Mouse (Mus musculus): ENCODE results near the gene Wars. TPM values are rescaled to one million over a fixed set of nuclear protein-coding genes. Genes with fewer than 3 reads are reported as not detected.
"Not testable (repeated sequence)": the region's sequence is repeated elsewhere in the genome, so short reads cannot be mapped to it uniquely, and the experiment has no call there.

Wars gene
- total RNA-seq, 2 experiments from 2014 or later, result 23.4 to 27.2 TPM

DNA sequence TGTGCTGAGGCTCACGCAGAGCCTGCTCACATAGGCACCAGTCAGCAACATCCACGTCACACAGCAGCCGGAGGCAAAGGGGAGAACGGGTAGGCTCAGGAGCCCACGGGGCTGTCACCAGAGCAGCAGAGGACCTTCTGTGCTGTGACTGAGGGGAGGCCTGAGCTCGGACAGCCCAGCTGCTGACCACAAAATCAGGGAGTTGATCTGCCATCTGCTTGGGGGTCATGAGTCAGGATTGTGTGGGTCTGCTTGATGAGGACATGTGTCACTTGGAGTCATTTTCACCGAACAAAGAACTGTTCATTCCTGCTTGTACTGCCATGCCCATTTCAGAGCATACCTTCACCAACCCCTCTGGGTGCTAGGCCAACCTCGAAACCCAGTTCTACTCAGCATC lies 37.8 kb downstream of the Wars start:
- no peak for DNase-seq

DNA sequence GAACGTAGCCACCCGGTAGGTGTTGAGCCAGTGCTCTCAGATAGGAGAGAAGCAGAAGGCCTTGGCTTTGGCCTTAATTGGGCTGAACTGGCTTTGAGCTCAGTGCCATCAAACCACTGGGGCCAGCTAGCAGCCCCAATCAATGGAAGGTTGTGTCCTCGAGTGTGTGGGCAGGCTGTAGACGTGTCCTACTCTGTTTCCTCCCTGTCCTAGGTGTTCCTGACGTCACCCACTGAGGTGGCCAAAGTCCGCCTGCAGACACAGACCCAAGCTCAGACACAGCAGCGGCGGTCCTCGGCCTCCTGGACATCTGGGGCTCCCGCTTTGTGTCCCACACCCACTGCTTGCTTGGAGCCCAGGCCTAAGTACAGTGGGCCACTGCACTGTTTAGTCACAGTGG lies 38.9 kb downstream of the Wars start:
- no peak for DNase-seq

DNA sequence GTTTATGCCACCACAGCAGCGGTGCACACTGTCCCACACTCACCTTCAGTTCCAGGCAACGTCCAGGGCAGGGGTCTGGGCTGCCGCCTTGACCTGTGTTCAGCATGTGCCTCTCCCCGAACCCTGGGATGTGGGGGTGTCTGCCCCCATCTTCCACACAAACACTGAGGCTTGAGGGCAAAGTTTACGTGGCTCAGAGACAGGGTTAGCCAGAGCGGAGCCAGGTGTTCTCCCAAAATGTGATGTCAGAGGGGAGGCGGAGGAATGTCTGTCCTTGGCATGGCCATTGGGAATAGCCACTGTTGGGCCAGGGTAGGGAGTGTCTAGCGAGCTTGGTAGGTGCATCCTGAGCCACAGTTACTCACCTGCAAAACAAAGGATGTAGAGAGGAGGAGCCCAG lies 41.2 kb downstream of the Wars start:
- no peak for DNase-seq

DNA sequence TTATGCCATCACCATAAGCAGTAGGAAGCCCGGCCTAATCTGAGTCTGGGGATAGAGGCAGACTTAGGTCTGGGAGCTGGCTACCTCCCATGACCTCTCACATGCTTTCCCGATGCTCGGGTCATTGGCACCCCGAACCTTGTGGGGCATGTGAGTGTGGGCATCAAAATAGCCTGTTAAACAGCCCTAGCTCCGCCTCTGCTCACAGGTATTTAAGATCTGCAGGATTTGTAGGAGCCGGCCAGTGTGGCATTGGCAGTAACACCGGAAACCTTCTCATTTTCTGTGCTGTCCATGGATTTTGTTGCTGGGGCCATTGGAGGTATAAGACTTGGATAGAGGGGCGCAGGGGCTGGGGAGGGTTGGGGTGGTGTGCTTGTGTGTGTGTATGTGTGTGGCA lies 43.1 kb downstream of the Wars start:
- DNase-seq, result no peak

DNA sequence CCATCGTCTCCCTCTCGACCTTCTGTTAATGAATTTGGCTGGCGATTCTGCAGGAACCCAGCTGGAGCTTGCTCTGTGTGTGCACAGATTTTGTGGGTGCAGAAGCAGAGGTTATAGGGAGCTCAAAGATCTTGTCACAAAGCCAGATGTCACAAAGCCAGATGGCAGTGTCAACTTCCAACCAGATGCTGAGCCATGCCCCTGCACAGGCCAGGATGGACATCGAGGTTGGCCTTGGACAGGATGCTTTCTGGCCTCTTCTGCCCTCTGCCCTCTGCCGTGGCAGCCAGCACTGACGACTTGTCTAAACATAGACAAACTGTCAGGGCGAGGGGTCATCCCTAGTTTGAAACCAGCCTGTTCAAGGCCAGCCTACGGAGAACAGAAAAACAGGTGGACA lies 43.8 kb downstream of the Wars start:
- DNase-seq, result no peak

DNA sequence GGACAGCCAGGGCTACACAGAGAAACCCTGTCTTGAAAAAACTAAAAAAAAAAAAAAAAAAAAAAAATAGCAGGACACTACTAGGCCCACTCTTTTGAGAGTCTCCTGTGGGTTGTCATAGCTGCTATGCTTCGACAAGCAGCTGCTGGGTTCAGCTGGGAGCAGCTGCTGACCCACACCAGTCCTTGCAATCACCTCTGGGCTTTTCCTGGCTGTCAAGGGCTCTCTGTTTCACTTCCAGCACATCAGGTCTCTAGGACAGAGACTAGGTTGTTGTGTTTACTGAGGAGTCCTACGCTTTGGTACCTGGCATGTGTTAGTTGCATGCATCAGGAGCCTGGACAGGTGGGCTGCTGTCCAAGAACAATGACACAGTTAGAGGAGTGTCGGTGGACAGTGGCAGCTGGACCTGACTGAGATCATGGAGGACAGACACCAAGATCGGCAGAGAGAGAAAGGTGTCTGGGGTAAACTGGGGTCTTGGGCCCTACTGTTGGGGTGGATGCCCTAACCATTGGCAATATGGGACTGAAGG lies 44.4 kb downstream of the Wars start:
- DNase-seq, result no peak

DNA sequence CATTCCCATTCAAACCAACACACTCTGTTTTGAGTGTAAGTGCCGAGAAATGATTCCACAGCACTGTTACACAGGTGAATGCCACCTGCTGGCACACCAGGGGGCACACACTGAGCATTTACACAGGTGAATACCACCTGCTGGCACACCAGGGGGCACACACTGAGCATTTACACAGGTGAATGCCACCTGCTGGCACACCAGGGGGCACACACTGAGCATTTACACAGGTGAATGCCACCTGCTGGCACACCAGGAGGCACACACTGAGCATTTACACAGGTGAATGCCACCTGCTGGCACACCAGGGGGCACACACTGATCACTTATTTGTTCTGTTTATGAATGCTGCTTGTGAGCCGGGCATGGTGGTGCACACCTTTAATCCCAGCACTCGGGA lies 45.9 kb downstream of the Wars start:
- DNase-seq, result not testable (repeated sequence)

DNA sequence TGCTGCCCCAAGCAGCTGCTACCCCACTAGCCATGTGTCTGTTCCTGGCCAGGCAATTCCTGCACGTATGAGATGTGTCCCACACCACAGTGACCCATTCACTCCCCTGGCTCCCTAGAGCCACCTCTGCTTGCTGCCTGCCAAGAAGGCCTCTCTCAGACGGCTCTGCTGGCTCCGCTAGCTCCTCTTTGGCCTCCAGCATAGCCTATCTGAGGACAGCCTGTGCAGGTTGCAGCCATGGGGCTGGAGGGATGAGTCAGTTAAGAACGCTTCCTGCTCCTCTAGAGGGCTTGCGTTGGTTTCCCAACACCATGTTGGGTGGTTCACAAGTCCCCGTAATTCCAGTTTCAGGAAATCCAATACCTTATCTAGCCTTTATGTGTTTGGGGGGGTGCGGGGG lies 51.3 kb downstream of the Wars start:
- peak; percentile 46 for DNase-seq

DNA sequence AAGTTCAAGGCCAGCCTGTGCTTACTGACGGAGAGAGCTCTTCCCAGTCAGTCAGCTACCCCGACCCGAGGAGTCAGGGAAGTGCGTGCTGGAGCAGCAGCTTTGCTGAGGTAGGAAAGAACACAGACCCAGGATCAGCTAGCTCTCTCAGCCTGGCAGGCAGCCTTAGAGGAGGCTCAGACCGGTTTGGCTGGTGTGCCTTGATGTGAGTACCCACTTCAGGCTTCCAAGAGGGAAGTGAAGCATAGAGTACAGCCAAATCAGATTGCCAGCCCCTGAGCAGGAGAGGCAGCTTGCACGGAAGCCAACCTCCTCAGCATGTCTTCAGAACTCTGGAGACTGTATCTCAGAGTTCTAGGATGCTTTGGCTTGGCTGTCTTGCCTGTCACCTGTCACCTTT lies 52.8 kb downstream of the Wars start:
- peak; percentile 67 for DNase-seq

DNA sequence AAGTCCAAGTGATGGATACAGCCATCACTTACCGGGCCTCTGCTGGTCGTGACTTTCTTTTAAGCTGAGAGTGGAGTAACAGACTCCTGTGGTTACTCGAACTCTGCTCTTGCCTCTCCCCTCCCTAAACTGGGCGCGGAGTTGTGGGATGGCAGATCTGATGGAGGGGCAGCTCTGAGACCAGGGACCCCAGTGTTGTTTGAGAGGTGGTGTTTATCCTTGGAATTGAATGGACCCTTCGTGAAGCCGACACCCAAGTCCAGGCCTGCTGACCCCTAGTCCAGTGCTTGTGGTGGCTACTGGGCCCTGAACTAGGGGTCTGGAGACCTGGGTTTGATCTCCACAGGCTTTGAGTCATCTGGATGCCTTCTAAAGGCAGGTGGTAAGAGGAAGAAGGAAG lies 57.3 kb downstream of the Wars start:
- DNase-seq, result no peak

DNA sequence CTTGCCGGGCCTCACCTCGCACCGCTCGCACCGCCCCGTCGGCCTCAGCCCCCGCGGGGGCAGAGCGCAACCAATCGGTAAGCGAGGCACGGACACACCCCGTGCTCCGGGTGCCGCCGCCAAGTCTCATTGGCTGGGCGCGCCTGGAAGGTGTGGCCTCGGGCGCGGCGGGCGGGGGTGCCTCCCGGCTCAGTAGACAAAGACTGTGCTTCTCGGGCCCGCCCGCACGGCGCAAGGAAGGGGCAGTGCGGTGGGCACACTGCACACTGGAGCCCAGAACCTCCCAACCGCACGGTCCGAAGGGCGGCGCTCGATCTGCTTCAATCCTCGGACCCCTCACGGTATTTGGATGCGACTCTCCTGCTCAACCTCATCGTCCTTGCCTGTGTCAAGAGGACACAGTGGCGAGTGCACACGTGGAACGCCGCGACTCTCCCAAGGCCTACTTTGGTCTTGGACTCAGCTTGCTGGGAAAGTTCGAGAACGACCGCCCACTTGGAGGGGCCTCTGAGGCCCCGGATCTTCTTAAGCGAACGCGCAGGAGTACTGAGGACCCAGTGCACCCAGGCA lies 58.0 kb downstream of the Wars start, which contains the start of the genes Slc25a29 and Slc25a47:
Gene Slc25a29, minus strand, starts transcription at position 44 of the 570 bp plus-strand sequence.
Gene Slc25a47, plus strand, starts transcription at position 207 of the 570 bp plus-strand sequence.
- DNase-seq, result peak; percentile 99

DNA sequence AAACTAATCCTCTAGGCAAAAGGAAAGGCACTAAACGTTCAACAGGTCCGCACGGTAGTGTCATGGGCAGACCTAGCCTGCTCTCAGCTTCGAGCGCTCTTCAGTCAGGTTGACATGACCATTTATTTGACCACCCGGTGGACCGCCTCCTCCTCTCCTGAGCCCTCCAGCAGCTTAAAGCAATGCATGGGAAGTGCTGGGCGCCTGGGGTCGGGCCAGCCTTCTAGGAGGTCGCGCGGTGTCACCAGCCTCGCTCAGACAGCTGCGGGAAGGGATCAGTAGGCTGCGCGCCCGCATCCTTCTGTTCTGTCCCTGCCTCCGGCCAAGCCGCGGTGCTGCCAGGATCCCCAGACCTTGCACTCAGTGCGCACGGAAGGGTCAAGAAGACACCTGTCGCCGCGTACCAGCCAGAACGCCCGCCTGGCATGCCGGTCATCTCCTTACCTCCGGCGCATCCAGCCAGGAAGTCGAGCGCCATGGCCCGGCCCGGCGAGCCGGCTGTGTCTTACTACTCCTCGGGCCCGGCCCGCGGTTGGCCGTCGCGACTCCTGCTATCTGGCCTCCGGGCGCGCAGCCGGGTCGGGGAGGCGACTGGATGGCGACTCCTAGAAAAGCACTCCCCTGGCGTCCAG lies 58.6 kb downstream of the Wars start:
- no peak for DNase-seq

DNA sequence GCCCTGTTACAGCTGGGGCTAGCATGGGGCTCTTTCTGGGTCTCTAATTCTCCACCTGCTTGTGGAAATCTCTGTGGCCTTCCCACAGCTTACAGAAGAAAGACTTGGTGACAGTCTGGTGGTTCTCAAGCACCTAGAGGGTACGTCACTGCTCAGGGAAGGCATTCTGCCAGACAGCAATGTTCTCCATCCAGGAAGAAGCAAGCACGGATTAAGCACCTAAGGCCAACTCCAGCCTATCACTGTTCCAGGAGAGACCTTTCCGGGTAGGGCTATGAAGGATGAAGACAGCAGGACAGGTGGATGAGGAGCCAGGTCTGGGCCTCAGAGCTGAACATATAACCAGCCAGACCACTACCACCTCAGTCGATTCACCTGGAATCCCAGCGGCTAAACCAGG lies 59.2 kb downstream of the Wars start:
- no peak for DNase-seq

DNA sequence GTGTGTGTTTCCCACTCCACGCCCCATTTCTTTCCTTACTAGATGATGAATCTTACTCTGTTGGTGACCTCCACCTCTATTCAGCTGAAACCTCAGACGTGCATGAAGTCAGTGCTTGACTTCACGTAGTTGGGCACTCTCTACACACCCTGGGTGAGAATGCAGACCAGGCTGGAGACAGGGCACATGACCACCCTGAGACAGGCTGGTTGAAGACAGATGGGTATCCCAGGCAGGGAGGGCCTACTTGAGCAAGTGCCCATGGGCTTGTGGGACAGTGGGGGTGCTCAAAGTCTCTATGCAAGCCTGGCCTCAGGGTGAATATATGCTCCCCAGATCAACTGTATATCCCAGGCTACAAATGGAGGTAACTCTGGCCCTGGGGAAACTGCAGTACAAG lies 59.6 kb downstream of the Wars start:
- no peak for DNase-seq

DNA sequence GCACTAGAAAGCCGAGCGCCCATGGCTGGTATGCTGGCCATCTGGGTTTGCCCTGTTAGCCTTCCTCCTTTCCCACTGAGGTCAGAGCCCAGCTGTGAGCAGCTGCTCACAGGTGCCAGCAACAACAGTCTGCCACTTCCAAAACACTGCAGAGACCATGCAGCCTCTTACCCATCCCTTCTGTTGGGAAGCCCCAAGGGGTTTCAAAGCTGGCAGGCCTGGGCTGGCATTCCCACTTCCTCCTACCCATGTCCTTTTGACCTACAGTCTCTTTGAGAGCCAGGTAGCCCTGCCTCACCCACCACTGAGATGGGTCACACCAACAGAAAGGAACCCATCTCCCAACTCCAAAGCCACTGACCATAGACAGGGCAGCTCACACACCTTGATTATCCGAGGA lies 60.6 kb downstream of the Wars start:
- DNase-seq, result no peak

DNA sequence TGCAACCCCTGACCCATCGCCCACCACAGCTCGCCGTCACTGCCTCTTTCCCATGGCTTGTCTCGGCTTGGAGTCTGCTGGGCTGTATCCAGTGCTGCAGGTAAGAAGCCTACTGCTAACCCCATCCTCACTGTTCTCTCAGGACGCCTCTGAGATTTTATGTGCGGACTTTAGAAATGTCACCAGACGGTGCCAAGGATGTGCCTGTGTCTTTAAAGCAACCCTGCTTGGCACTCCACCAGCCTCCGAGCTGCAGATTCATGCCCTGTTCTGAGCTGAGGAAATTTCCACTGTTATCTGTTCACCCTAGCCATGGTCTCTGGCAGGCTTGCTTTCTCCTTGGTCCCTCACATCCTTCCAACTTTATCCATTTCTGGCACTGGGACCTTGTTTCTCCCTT lies 61.1 kb downstream of the Wars start:
- peak; percentile 58 for DNase-seq

DNA sequence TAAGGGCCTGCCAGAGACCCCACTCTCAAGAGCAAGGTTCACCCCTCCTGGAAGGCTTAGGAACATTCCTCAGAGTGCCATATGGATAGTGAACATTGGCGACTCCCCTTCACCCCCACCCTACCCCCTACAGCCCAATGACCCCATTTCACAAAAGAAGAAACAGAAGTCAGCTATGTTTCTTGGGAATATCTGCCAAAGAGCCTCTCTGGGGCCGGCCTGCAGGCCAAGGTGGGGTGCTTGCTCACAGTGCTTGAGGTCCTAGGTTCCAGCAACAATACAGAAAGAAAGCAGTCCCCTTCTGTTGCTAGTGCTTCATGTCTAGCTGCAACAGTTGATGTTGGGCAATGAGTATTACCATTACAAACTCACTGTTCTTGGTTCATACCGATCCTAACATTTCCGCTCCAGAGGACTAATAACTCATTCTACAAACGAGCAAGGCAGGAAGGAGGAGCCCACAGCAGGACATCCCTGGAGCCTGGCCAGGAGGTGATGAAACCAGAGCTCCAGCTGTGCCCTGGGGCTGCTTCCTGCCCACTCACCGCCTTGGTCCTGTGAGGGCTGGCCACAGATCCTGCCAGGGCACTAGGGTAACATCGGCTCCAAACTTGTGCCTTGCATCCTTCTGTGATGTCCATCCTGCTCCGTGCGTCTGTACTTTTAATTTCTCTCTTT lies 61.9 kb downstream of the Wars start:
- peak; percentile 63 for DNase-seq

DNA sequence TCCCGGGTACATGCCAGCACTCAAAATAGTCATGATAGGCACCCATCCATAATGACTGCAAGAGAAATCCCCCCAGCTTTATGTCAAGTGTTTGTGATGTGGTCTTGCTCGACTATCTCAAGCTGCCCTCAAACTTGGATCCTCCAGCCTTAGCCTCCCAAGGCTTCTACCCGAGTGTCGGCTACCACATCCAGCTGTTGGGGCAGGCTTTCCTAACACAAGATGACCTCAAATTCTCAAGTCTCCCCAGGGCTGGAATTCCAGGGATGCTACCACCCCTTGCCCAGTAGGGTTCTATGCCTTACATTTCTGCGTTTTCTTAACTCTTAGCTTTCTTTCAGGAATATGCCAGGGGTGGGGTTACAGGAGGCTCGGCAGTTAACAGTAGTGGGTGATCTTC lies 63.6 kb downstream of the Wars start:
- no peak for DNase-seq

DNA sequence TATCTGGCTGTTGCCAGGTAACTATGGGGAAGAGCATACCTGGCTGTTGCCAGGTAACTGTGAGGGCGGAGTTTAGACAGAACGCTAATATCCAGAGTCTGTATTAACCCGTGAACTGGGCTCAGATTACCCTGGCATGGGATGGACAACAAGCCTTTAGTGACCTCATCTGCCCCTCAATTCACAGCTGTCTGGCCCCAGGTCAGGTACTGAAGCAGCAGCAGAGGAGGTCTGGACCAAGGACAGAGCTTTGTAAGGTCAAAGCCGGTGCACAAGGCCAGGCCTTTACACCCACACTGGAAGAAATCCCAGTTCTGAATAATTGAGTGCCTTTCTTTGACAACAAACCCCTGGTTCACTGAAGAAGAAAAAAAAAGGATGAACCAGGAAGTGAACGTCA lies 64.3 kb downstream of the Wars start:
- no peak for DNase-seq

DNA sequence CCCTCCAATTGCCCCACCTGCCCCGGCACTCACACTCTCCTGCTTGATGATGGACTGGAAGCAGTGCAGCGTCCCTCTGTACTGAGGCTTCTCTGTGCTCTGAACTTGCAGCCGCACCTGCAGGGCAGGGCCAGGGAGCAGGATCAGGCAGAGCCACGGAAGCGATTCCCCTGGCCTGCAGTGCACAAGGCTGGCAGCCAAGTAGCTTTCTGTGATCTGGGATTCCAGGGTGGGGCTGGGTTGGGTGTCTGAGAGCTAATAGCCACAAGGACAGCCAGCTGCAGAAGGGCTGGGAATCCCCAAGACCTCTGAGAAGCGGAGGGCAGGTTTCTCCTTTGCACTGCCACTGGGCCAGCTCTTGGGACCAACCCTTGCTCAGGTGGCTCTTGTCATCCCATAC lies 66.3 kb downstream of the Wars start:
- no peak for DNase-seq

DNA sequence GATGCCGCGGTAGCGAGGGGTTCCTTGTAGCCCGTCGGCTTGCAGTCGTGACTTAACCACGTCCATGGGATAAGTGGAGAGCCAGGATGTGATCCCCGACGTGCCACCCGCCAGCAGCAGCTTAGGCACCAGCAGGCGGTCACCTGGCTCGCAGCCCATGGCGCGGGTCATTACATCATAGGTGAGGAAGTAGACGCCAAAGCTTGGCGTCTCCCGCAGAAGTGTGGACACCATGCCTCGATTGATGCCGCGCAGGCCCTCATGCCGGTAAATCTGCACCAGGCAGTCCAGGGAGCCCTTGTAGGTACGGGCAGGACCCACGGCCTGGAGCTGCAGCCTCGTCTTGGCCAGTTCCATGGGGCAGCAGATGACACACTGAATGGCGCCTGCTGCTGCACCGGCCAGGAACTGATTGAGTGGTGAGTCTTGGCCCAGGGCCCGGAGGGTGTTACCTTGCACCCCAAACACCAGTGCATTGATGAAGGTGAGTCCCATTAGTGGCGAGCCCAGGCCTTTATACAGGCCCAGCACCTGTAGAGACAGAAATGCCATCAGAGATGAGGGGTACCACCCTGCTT lies 66.9 kb downstream of the Wars start:
- no peak for DNase-seq

DNA sequence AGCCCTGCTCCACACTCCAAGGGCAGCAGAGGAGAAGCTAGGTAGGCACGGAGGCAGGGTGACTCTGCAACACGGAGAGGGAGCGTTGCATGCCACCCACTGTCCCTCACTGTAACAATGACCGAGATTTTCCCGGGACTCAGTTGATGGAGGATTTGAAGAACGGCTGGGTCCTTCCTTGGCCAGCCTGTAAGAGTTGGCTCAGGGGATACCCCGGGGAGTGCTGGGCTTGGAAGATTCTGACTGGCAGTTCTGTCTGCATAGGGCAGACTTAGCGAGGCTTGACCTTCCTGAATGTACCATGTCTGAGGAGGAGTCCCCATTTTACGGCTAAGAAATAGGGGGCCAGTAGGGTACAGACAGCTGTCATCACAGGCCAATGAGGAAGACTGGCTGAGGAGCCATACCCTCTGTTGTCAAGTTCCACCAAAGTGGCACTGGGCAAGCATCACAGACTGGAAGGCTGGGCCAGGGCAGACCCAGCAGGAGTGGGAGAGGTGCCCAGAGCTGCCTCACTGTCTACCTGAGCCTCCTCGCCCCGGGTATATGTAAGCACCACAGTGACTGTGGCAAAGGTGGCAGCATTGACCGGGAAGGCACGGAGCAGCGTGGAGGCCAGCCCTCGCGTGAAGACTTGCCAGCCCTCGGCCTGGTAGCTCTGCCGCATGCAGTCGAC lies 67.6 kb downstream of the Wars start:
- DNase-seq, result no peak

Data from gastrocnemius, postnatal 25 days (tissue).